Mouse (Mus musculus) megakaryocyte-erythroid progenitor cell, adult 5-6 weeks (primary cell): ENCODE measurements around the gene Ube2f. TPM values are rescaled to one million over a fixed set of nuclear protein-coding genes. Genes with fewer than 3 reads are reported as not detected.
A peak's percentile ranks its signal among the peaks of the same experiment; 100 is the strongest.

ENCODE experiments used
- ATAC-seq: replicated peaks from 2 replicates; pipeline ENCODE4 v1.8.0; 2016; ENCODE audit warnings: mild to moderate bottlenecking, inconsistent platforms; ENCODE audit not compliant: severe bottlenecking, poor library complexity, low FRiP score, low TSS enrichment
- total RNA-seq, 2 experiments: library from RNA; stranded (forward) in 1 of 2; stranded (reverse) in 1 of 2; fragments of 200-1000, 215-1000 nt in 1 of 2; fragments of >200 nt in 1 of 2; fragmentation: Nextera tagmentation in 1 of 2; gene quantifications; 2 replicates each; pipeline ENCODE4 v1.2.3; 2014 to 2017

The Ube2f gene
- total RNA-seq, 2 experiments from 2014 or later = 62.4 to 69.5 TPM

DNA sequence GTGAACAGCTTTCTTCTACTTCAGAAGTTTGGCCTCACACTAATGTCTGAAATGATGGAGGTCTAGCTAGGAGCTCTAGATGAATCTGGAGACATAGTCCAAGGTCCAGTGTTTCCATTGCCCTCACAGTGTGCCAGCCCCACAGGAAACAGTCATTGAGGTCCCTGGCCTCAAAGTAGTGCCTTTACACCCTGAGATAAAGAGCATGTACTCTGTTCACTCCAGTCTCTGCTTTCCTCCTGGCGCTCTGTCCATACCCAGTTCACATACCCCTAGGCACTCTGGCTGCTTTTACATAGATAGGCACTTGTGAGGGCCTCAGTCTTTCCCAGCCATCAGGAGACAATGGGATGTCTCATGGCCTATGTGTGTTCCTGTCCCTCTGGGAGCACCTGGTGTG, 39.3 kb downstream of the Ube2f start:
- no peak for ATAC-seq

DNA sequence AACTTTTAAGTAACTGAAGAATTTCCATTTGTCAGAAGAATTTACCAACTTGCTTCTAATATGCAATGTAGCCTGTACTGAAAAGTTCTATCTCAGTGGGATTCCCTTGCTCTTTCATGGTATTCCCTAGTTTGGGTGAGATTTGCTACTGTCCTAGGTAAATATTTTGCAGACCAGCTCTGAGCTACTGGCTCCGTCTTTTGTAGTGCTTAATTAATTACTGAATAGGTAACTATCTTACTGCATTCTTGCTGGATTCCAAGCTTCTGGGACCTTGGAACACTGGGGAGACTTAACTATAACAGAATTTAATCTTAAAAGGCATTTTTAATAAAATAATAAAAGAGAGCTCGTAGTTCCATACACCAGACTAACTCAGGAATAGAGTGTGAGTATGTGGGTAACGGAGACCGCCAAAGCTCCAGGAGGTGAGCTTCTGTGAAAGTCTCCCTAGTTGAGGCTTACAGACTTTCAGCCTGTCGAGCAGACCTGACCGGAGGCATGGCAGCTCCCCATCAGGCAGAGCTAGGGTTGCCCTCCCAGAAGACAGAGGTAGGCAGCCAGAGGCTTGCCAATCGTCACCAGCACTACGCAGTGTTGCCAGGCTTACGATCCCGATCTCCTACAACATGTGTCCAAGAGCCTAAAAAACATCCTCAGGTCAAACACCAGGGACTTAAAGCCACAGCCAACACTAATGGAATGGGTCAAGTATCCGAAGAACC, 42.2 kb downstream of the Ube2f start:
- ATAC-seq = no peak

DNA sequence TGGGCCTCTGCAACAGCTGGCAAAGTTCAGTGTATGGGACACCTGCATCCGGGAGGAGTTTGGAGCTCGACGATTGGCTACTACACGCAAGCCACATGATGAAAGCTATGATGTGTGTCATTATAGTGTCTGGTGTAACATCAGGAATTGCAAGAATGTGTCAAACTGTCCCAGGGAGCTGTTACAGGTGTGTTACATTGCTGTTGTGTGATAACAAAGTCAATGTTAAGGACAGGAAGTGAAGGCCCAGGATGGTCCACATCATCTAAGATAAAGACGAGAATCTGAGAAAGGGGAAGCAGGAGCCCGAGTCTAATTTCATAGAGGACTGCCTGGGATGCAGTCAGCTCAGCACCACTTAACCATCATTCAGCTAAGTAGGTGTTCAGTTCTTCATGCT, 45.4 kb downstream of the Ube2f start:
- ATAC-seq = no peak

DNA sequence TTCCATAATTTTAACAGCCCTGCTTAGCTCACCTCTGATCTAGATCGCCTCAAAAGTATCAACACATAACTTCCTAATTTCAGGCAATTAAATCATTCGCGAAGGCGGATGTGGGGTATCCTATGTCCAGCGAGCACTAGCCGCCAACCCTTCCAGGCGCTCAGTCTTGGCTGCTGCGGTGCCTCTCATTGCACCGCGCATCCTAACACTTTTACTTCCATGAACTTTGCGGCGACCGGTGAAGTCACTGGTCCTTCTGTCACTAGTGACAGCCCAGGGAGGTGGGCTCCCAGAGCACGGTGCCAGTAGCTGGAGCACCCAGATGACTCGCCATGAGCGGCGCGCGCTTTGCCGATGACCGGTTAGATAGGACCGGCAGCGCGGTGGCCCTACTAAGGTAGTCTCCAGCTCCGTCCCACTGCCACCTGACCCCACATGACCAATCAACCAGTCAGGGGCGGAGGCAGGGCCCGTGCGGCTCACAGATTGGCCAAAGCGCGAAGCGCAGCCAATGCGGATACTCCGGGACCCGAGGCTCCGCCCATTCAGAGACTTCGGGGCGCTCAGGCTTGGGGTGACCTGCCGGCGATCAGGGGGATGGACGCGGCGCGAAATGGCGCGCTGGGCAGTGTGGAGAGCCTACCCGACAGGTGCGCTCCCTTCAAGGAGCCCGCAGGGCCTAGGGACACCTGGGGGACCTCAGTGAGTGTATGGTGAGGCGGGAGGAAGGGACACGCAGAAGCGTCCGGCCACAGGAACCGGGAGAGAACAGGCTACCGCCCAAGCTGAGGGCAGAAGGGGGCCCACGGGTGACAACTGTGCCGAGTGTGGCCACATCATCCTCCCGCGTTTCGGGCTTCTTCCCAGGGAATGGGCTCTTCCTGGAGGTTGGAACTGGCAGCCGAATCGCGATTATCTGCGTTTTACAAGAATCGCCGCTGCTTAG, 48.0 kb downstream of the Ube2f start, which contains the start of gene Scly:
Gene Scly, plus strand, starts transcription at position 540 of the 946 bp plus-strand sequence.
- ATAC-seq = peak; percentile 98

DNA sequence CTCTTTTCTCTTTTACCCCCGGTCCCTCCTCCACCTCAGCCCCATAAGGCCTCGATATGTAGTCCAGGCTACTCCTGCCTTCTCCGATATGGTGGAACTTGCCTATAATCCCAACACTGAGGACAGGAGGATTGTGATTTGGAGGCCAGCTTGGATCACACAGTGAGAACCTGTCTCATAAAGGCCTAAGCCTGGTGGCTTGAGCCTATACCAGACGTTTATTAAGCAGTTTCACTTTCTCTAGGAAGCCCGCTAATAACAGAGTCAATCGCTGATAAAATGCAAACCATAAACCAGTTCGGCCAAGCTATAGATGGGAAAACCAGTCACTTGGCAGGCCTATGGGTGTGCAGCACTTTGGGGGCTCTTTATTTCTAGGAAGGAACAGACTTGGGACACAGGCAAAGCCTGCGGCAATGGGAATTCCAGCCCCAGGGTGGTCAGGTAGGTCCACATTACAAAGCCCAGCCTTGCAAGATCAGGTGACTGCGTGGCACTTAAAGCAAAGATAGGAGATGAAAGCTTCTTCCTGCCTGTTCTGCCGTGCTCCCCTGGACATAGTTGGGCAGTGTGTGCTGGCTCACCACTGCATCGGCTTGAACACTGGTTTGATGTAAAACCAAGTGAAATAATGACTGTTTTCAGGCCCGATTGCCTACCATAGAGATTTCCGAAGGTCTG, 49.1 kb downstream of the Ube2f start:
- no peak for ATAC-seq

DNA sequence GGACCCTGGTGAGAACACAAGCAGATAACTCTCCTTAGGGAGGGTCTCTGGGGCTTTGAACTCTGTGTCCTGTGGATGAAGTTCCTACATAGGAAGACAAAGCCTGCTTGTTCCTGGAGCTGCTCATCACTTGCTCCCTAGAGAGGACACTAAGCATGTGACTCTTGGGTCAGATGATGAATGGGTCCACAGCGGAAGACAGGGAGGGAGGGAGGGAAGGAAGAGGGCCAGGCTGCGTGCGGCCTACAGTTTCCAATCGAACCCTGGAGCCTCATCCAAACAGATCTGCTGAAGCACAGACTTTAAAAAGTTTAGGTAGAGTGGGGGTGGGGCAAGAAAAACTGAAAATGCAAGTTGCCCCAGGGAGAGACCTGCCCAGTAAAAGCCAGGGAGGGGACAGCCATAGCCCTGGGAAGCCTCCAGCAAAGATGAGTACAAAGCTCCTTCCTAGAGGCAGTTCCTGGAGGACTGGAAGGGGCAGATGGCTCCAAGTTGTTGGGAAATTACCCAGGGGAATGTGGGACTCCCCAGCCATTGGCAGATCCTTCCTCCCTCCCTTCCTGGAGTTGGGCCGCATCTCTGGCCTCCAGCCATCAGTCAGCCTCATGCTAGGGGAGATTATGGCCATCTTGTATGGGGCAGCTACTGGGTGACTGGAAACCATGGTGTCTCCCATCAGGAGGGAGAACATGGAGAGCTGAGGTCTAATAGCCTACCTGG, 49.8 kb downstream of the Ube2f start:
- ATAC-seq = peak; percentile 33; the same call in 1 of the 2 replicates

DNA sequence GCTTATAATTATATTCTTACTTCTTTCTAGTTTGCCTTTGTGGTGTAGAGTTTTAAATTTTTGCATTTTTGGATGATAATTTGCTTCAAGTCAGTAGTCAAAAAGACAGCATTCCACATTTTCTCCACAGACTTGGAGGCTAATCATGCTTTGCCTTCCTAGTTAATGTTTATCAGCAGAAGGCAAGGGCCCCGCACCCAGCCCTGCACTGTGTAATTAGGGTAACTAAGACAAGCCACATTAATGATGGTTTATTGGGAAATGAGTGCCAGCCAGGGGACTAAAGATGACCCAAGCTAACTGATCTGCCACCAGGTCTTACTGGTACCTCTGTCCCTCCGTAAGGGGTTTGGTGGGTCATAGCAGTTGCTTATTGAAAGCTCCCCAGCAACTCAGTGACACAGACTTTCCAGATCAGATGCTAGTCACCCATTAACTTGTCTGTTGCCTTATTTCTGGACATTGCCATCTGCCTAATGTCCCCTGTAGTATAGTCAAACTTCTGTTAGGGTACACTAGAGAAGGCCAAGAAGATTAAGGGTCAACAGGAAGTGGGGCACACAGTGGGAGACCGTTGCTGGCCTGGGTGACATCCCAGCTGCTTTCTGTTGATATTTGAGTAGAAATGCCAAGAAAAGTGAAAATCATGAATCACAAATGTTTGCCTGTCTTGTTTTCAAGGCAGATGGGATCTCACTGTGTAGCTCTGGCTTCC, 51.3 kb downstream of the Ube2f start:
- ATAC-seq = no peak

DNA sequence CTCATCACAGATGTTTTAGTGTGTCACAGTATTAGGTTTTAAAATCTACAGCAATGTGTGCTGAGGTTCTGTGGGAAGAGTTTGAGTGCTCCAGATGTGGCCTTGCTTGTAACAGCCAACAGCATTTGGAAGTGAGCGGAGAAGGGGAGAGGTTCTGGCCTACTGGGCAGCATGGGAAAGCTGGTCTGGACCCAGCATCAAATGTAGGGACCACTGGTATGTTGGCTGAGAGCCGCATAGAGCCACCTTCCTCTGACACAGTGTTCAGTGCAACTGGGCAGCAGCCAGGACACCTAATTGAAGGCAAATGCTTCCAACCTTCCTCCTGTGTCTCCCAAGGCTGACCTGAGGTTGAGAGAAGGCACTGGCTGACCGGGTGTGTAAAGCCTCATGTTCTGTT, 51.9 kb downstream of the Ube2f start:
- no peak for ATAC-seq

DNA sequence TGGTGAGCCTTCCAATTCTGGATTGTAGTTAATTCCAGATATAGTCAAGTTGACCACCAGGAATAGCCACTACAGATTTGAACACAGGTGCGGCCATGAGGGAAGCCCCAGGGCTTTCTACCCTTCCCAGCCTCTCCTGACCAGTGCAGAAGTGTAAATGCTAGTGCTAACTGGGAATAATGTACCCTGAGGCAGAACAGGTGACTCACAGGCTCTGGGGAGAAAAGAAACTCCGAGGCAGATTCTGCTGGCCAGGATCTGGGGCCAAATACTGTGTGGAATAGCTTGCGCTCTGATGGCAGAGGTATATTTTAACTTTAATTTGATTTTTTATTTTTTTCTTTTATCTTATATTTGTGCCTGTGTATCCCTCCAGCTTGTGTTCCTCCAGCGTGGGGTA, 54.5 kb downstream of the Ube2f start:
- no peak for ATAC-seq

DNA sequence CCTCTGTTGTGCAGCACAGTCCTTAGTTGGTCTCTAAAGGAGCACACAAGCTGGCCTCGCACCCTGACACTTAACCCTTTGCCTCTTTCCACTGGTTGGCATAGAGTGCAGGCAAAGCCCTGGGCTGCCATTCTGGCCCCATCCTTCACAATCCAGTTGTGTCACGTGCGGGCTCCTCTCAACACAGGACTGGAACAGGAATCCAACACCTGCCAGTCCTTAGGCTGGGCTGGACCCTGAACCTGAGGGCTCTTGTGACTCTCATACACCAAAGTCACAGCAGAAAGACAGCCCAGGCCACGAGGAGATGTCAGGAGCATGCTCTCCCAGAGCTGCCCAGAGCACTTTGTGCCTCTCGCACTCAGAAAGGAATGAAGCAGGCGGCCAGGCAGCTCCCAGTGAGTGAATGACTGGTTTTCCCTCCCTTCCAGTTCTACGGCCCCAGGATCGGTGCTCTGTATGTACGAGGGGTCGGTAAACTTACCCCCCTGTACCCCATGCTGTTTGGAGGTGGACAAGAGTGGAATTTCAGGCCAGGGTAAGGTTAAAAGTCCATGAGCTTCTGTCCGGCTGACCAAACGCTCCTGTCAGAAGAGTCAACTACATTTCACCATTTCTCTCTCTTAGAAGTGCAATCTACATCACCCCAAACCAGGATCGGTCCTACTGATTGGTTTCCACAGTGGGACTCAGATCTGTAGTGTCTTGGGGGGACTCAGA, 59.4 kb downstream of the Ube2f start:
- ATAC-seq = no peak

DNA sequence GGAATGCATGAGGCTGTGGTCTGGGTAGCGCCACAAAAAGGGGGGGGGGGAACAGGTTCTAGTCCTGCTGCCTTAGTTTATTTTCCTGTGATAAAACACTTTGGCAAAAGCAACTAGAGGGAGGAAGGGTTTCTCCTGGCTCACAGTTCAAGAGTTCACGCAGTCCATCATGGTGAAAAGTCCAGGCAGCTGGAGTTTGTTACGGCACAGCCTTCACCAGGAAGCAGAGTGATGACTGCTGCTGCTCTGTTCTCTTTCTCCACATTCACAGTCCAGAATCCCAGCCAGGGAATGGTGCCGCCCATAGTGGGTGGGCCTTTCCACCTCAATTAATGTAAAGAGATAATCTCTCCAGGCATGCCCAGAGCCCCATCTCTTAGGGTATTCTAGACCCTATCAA, 62.2 kb downstream of the Ube2f start:
- no peak for ATAC-seq

DNA sequence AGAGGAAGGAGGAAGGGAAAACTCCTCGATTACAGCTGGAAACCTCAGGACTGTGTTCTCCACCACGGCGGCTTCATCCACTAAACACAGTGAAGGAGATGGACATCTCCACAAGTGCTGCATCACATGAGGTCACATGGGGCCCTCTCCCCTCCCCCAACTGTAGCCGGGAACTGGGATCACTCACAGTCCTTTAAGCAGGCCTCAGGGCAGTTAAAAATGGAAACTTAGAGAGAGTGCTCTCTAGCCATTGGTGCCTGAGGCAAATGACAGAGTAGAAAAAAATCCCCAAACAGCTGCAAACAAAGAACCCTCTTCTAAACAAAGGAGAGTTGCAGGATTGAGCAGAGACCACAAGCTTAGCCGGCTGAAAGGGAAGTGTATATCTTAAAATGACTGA, 63.1 kb downstream of the Ube2f start:
- no peak for ATAC-seq

DNA sequence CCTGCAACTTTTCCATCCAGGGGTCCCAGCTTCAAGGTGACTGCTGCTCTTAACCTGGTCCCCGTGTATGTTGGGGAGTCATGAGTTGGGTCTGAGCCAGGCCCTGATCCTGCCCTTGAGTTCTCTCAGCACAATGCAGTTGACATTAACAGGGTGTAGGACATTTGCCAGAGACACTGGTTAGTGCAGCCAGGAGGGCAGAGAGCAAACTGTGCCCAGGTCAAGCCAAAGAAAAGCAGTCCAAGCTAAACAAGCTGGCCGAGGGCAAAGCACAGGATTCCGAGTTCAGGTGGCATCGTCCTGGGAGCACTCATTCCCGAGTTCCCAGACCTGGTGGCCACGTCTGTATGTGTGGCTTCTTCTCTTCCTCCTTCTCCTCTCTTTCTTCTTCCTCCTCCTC, 67.6 kb downstream of the Ube2f start:
- no peak for ATAC-seq

DNA sequence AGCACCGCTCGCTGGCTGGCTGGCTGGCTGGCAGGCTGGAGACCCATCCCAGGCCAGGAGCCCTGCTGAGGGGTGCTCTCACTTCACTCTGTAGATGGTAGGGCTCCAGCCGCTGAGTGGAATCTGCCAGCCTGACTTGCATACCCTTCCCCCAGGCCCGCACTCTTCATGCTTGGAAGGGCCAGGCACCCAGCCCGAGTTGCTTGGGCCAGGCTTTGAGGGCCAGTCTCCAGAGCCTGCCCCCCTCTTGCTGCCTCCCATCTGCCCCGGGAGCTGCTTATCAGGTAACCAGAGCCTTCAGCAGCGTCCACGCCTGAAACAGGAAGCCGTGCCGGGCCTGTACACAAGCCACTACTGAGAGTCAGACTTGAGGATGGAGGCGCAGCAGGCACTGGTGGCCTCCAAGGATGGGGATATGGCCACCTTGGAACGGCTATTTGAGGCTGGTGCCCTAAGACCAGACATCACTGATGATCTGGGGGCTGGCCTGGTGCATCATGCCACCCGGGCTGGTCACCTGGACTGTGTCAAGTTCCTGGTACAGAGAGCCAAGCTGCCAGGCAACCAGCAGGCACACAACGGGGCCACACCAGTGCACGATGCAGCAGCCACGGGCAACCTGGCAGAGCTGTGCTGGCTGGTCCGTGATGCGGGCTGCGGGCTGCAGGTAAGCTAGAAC, 71.8 kb downstream of the Ube2f start, which contains the start of gene Espnl:
Gene Espnl, plus strand, starts transcription at position 316 of the 679 bp plus-strand sequence.
- peak; percentile 76 for ATAC-seq

DNA sequence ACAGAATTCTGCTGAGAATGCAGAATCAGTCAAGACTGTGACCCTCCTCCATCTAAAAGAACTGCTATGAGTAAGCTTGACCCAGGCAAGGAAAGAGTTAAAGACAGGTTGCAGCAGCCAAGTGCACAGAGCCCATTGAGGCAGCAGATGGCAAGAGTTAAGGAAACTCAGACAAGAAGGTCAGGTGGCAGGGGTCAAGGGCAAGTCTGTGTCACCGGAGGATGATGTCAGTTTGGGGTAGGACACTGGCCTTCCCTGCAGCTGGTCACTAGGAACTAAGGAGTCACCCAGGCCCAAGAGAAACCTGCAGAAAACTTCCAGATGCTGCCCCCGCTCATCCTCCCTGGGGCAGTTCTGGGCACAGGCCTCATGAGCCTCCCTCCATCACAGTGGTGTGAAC, 74.5 kb downstream of the Ube2f start:
- no peak for ATAC-seq

DNA sequence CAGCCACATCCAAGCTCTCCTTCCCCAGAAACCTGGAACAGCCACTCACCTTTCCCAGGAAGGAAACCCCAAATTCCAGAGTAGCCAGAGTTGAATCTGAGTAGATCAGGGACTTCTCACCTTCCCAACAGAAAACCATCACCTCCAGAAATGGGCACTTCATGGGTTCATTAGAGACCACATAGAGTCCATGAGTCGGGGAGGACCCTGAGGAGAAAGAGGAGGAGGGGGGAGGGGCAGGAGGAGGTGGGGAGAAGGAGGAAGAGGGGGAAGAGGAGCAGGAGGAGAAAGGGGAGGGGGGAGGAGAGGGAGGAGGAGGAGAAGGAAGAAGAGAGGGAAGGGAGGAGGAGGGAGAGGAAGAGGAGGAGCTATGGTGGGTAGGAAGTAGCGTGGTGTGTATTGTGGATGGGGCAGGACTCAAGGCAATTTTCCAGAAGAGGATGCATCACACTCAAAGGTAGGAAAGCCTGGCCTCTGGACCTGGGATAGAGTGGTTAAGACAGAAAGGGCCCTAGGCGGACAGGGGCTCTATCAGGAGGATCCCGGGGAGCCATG, 75.5 kb downstream of the Ube2f start:
- no peak for ATAC-seq

DNA sequence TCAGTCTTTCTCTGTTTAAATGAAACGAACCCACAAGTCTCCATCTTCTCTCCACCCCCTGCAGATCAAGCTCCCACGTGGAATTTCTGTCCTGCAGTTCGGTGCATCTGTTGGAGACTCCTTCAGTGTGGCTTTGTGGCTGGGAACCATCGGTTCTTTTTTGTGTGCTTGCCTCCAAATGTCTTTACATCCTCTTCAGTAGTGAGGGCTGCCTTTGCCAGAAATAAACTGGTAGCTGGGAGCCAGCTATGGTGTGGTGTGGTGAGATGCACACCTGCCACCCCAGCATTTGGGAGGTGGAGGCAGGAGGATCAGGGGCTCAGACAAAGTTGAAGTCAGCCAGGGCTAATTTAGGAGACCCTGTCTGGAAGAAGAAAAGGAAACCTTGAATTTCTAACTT, 82.0 kb downstream of the Ube2f start:
- ATAC-seq = no peak
